Mouse (Mus musculus) liver, adult 2 months (tissue): Measurements from ENCODE around the gene Plcb4.

ENCODE experiments used
- CTCF ChIP-seq: fragments of 200-500 bp; IDR thresholded peaks from 2 replicates; pipeline ENCODE4 v1.5.1; 2011; ENCODE audit warnings: low read depth, low read length, control low read depth
- POLR2A ChIP-seq: fragments of 200-500 bp; IDR thresholded peaks from 2 replicates; pipeline ENCODE4 v1.6.1; 2011; ENCODE audit warnings: low read length, control low read depth; ENCODE audit not compliant: insufficient read depth; ENCODE audit errors: extremely low read depth

GRCm38 (mm10) chr2:135724489-135724888 is 65.7 kb downstream of the Plcb4 start:
- TF ChIP-seq POLR2A (no peak), CTCF (no peak)
